Mouse (Mus musculus) lung, embryonic 16.5 days (tissue): ENCODE results near the gene Zim1. TPM values are rescaled to one million over a fixed set of nuclear protein-coding genes. Genes with fewer than 3 reads are reported as not detected.

Source experiments
- ATAC-seq: fragments of 200-750 bp; cut with Nextera tagmentation; 2 replicates; pipeline ENCODE4 v1.8.0; 2017; ENCODE audit warnings: low read depth, mild to moderate bottlenecking, moderate library complexity
- H3K27ac ChIP-seq: fragments of 300-500 bp; sonication (generic); 2 replicates; pipeline ENCODE4 v1.5.1; 2014; ENCODE audit warnings: mild to moderate bottlenecking, control low read depth, low read length
- H3K27me3 ChIP-seq: fragments of 300-500 bp; sonication (generic); 2 replicates; pipeline ENCODE4 v1.6.1; 2014; ENCODE audit warnings: low read depth, low read length, mixed read lengths; ENCODE audit not compliant: control insufficient read depth, insufficient read depth
- H3K36me3 ChIP-seq: fragments of 300-500 bp; sonication (generic); 2 replicates; pipeline ENCODE4 v1.6.1; 2014; ENCODE audit warnings: low read length; ENCODE audit not compliant: control insufficient read depth, insufficient read depth
- H3K4me1 ChIP-seq: fragments of 300-500 bp; sonication (generic); replicated peaks from 2 replicates; pipeline ENCODE4 v1.6.1; 2014; ENCODE audit warnings: low read length, mixed read lengths; ENCODE audit not compliant: control insufficient read depth, insufficient read depth
- H3K4me2 ChIP-seq: fragments of 300-500 bp; sonication (generic); 2 replicates; pipeline ENCODE4 v1.6.1; 2014; ENCODE audit warnings: low read depth, low read length, control low read depth
- H3K4me3 ChIP-seq: fragments of 300-500 bp; sonication (generic); 2 replicates; pipeline ENCODE4 v1.5.1; 2014; ENCODE audit warnings: mild to moderate bottlenecking, low read length, control low read depth
- H3K9ac ChIP-seq: fragments of 300-500 bp; sonication (generic); 2 replicates; pipeline ENCODE4 v1.6.1; 2014; ENCODE audit warnings: low read length, control low read depth
- H3K9me3 ChIP-seq: fragments of 300-500 bp; sonication (generic); 2 replicates; pipeline ENCODE4 v1.6.1; 2016; ENCODE audit warnings: low read length; ENCODE audit not compliant: control insufficient read depth
- WGBS: fragments of 180-500 bp; shearing (Covaris S2); extraction: QIAGEN DNeasy Blood & Tissue Kit; methylation state at CpG from one replicate; pipeline ENCODE4 v1.1.7; 2014; 5-methylcytosine and 5-hydroxymethylcytosine counted together
- polyA plus RNA-seq: library from polyadenylated mRNA; unstranded; fragments of >200 nt; fragmentation: Nextera tagmentation; extraction: Ambion mirVana; gene quantifications from 2 replicates; pipeline ENCODE4 v1.2.1, GENCODE M21; 2015

Gene Zim1
- polyA plus RNA-seq, 1 experiment from 2014 or later: 2.5 TPM

GRCm38 (mm10) chr7:6728263-6728931 is 32.1 kb upstream of the Zim1 start:
- Histone ChIP-seq H3K36me3 (peaks cover 3% of the 10 kb centered on the region; the same call in 1 of the 2 replicates), H3K4me2 (peak overlapping the region; percentile 50), H3K4me3 (peak overlapping the region; percentile 64), H3K4me1 (0 out of 2 replicates have a peak, but pooled peaks cover 2% of the 10 kb centered on the region), H3K9ac (no peak overlapping the region), H3K27ac (peak overlapping the region; percentile 94), H3K9me3 (peaks cover 26% of the 10 kb centered on the region), H3K27me3 (no peaks in the 10 kb centered on the region)
- ATAC-seq: peak; percentile 82
- WGBS: 50% methylated on average over 19 of the region's 19 CpGs

- Histone ChIP-seq H3K27ac (peak overlapping the region; percentile 90), H3K4me3 (peak overlapping the region; percentile 64), H3K27me3 (no peaks in the 10 kb centered on the region), H3K36me3 (peaks cover 3% of the 10 kb centered on the region; the same call in 1 of the 2 replicates), H3K9ac (0 out of 2 replicates have a peak overlapping the region, but pooled peaks have one; percentile 22), H3K9me3 (peaks cover 26% of the 10 kb centered on the region), H3K4me1 (0 out of 2 replicates have a peak, but pooled peaks cover 2% of the 10 kb centered on the region), H3K4me2 (peak overlapping the region; percentile 50)
- 51% methylated on average over 19 of the region's 19 CpGs for WGBS
- ATAC-seq: peak; percentile 49
These were observed 31.3 kb upstream of the Zim1 start for GRCm38 (mm10) chr7:6727351-6728121.

- WGBS: 88% methylated on average over 15 of the region's 15 CpGs
- ATAC-seq: no peak
- no peaks in the 10 kb centered on the region for H3K27me3 ChIP-seq
These were observed 13.1 kb upstream of the Zim1 start for GRCm38 (mm10) chr7:6709396-6709795.

GRCm38 (mm10) chr7:6708451-6709180 is 12.4 kb upstream of the Zim1 start:
- Histone ChIP-seq H3K4me1 (no peaks in the 10 kb centered on the region), H3K4me2 (no peak overlapping the region), H3K9ac (no peak overlapping the region), H3K9me3 (0 out of 2 replicates have a peak, but pooled peaks cover 2% of the 10 kb centered on the region), H3K4me3 (no peak overlapping the region), H3K27ac (no peak overlapping the region), H3K36me3 (peaks cover 23% of the 10 kb centered on the region), H3K27me3 (no peaks in the 10 kb centered on the region)
- ATAC-seq: no peak
- 71% methylated on average over 17 of the region's 17 CpGs for WGBS

More at GRCm38 (mm10) chr7:6709396-6709795, 13.1 kb upstream of the Zim1 start:
- no peak overlapping the region for H3K4me2 ChIP-seq
- no peak overlapping the region for H3K9ac ChIP-seq
- H3K4me3 ChIP-seq: no peak overlapping the region
- 0 out of 2 replicates have a peak, but pooled peaks cover 2% of the 10 kb centered on the region for H3K9me3 ChIP-seq
- H3K27ac ChIP-seq: no peak overlapping the region
- H3K4me1 ChIP-seq: no peaks in the 10 kb centered on the region
- H3K36me3 ChIP-seq: peaks cover 23% of the 10 kb centered on the region

- no peaks in the 10 kb centered on the region for H3K27me3 ChIP-seq
- no peak overlapping the region for H3K4me3 ChIP-seq
- H3K27ac ChIP-seq: no peak overlapping the region
- H3K9me3 ChIP-seq: 0 out of 2 replicates have a peak, but pooled peaks cover 2% of the 10 kb centered on the region
- no peaks in the 10 kb centered on the region for H3K4me1 ChIP-seq
- H3K4me2 ChIP-seq: no peak overlapping the region
- H3K36me3 ChIP-seq: peaks cover 20% of the 10 kb centered on the region
- ATAC-seq: no peak
- no peak overlapping the region for H3K9ac ChIP-seq
- WGBS: 87% methylated on average over 23 of the region's 23 CpGs
These were observed 11.3 kb upstream of the Zim1 start for GRCm38 (mm10) chr7:6707416-6708015.

DNA sequence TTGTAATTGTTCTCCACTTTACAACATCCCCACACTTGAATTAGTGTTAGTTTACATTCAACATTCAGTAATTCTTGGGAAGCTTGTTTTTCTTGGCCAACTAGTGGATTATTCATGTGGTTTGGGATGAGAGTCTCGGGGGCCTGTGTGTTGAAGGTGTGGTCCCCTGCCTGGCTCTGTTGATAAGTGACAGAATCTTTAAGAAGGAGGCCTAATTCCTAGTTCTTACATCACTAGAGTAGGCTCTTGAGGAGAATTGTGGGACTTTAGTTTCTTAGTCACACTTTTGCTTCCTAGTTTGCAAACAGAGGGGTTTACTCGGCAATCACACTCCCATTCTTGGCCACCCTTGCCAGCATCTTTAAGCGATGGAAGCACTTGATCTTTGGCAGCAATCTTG is 3.0 kb upstream of the Zim1 start:
- 64% methylated on average over 3 of the region's 3 CpGs for WGBS
- no peak for ATAC-seq
- H3K9ac ChIP-seq: no peak overlapping the region

GRCm38 (mm10) chr7:6685511-6685910 is 10.7 kb downstream of the Zim1 start:
- no peak for ATAC-seq
- no peaks in the 10 kb centered on the region for H3K27me3 ChIP-seq
- H3K9ac ChIP-seq: no peak overlapping the region
- H3K9me3 ChIP-seq: no peaks in the 10 kb centered on the region
- no peak overlapping the region for H3K27ac ChIP-seq
- no peak overlapping the region for H3K4me2 ChIP-seq
- no peaks in the 10 kb centered on the region for H3K4me1 ChIP-seq
- 85% methylated on average over 6 of the region's 6 CpGs for WGBS
- H3K4me3 ChIP-seq: no peak overlapping the region
- H3K36me3 ChIP-seq: no peaks in the 10 kb centered on the region

More for the DNA sequence above, 3.0 kb upstream of the Zim1 start:
- Histone ChIP-seq H3K4me3 (no peak overlapping the region), H3K4me1 (no peaks in the 10 kb centered on the region), H3K9me3 (no peaks in the 10 kb centered on the region), H3K27me3 (no peaks in the 10 kb centered on the region), H3K27ac (no peak overlapping the region; the same call in 1 of the 2 replicates), H3K4me2 (no peak overlapping the region), H3K36me3 (no peaks in the 10 kb centered on the region)

DNA sequence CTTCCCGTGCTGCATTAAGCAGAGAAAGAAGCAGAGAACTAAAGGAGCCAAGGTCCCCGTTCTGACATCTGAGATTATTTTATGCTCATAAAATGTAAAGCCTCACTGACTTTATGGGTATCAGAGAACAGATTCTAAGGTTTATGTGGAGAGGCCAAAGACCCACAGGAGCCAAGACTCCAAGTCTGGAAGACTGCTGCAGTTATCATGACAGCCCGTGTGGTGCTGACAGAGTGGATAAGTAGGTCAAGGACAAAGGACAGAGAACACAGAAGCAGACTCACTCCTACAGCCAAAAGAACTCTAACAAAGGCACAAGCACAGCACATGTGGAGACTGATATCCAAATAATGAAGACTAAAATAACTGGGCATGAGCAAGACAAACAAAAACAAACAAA is 29.5 kb downstream of the Zim1 start:
- no peaks in the 10 kb centered on the region for H3K36me3 ChIP-seq
- no peak overlapping the region for H3K9ac ChIP-seq
- no peak overlapping the region for H3K4me3 ChIP-seq
- 59% methylated on average over 3 of the region's 3 CpGs for WGBS
- H3K9me3 ChIP-seq: no peaks in the 10 kb centered on the region
- no peaks in the 10 kb centered on the region for H3K4me1 ChIP-seq
- H3K27ac ChIP-seq: no peak overlapping the region
- no peak overlapping the region for H3K4me2 ChIP-seq
- no peaks in the 10 kb centered on the region for H3K27me3 ChIP-seq
- no peak for ATAC-seq
